13 mouse cellular contexts compared by ENCODE assay signal in the genomic region with DNA sequence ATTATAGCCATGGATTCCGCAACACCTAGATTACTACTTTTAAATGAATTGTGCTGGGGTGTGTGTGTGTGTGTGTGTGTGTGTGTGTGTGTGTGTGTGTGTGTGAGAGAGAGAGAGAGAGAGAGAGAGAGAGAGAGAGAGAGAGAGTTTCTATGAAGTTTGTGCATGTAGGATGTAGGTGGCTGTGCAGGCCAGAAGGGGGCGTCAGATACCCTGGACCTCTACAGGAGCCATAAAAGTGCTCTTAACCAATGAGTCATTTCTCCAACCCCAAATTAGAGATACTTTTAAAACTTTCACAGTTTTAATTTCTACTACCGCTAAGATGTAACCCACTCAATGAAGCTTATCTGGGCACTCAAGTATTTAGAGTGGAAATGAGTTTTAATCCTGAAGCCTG. TPM values are rescaled to one million over a fixed set of nuclear protein-coding genes. Genes with fewer than 3 reads are reported as not detected.
A peak's percentile ranks its signal among the peaks of the same experiment; 100 is the strongest.
DNase-seq lines count a peak whose midpoint lies in the region; ATAC-seq and TF ChIP-seq lines count a peak whose summit lies in the region.
"Had no signal": no experiment of that assay in that cellular context is flagged by ENCODE, and none has a peak within 500 bp of the region (broad histone marks: within the 10 kb centered on the region; RNA-seq: fewer than 3 reads in every experiment).

No protein-coding gene starts in this region.

- no peak overlapping the region for H3K9ac ChIP-seq in heart, adult 2 months (ENCODE audit: low read depth, low read length)
- no peak overlapping the region for H3K9ac ChIP-seq in lung, postnatal 0 days (replicated peaks; ENCODE audit: low read depth)
- H3K9ac ChIP-seq: forebrain, embryonic 13.5 days; heart, embryonic 13.5 days; neural tube, embryonic 12.5 days; stomach, embryonic 15.5 days had no signal

- H3K4me3 ChIP-seq in heart, adult 2 months: no peak overlapping the region
- H3K4me3 ChIP-seq in lung, postnatal 0 days (ENCODE audit: low read depth, low read length): no peak overlapping the region
- no peak overlapping the region for H3K4me3 ChIP-seq in myocyte
- H3K4me3 ChIP-seq: stomach, embryonic 15.5 days had no signal

- intact Hi-C loops in heart, adult 2 months (cut with DNase I): loop anchor here (1.0 to 10.0 kb wide), 7 partner anchors 42 to 606 kb away; a partner anchor contains a TSS
- intact Hi-C loops in heart, postnatal 14 days (cut with DNase I): loop anchor here (1.0 to 10.0 kb wide), 2 partner anchors 292 to 616 kb away; no protein-coding TSS in a partner anchor

- no peaks in the 10 kb centered on the region for H3K36me3 ChIP-seq in heart, adult 2 months (ENCODE audit: control insufficient read depth, insufficient read depth, low read length)
- H3K36me3 ChIP-seq in lung, postnatal 0 days (ENCODE audit: insufficient read depth, low read length): no peaks in the 10 kb centered on the region
- H3K36me3 ChIP-seq in myocyte (ENCODE audit: control insufficient read depth, insufficient read depth): no peaks in the 10 kb centered on the region
- H3K36me3 ChIP-seq: heart, embryonic 13.5 days; midbrain, embryonic 12.5 days; neural tube, embryonic 12.5 days; stomach, embryonic 15.5 days had no signal

- H3ac ChIP-seq in myocyte (ENCODE audit: control insufficient read depth, insufficient read length): no peak overlapping the region

- peaks cover 1% of the 10 kb centered on the region for H3K4me1 ChIP-seq in heart, adult 2 months (ENCODE audit: control insufficient read depth, insufficient read depth, low read length)
- H3K4me1 ChIP-seq in lung, postnatal 0 days (ENCODE audit: insufficient read depth, low read depth, low read length): no peaks in the 10 kb centered on the region; the same call in none of the 2 replicates

- no peak overlapping the region for H3K27ac ChIP-seq in heart, adult 2 months
- no peak overlapping the region for H3K27ac ChIP-seq in lung, postnatal 0 days (ENCODE audit: low read length)
- H3K27ac ChIP-seq: forebrain, embryonic 13.5 days; heart, embryonic 13.5 days; midbrain, embryonic 12.5 days; neural tube, embryonic 12.5 days; stomach, embryonic 15.5 days had no signal

- H3K4me2 ChIP-seq in lung, postnatal 0 days (replicated peaks; ENCODE audit: low read depth, low read length): no peak overlapping the region
- peak overlapping the region; percentile 68 for H3K4me2 ChIP-seq in myocyte (ENCODE audit: low read depth)

- TF ChIP-seq CTCF in heart, adult 2 months (IDR thresholded peaks at IDR 0.05): peak; percentile 19; the same call in 1 of the 2 replicates
- TF ChIP-seq CTCF in lung, postnatal 0 days (IDR thresholded peaks at IDR 0.05): peak; percentile 34

- H3K27me3 ChIP-seq in heart, adult 2 months (ENCODE audit: control insufficient read depth, insufficient read depth, low read length): no peaks in the 10 kb centered on the region
- H3K27me3 ChIP-seq in lung, postnatal 0 days (replicated peaks; ENCODE audit: insufficient read depth, low read length): no peaks in the 10 kb centered on the region
- H3K27me3 ChIP-seq in myocyte (ENCODE audit: control insufficient read depth, insufficient read depth, insufficient read length): no peaks in the 10 kb centered on the region
- H3K27me3 ChIP-seq: forebrain, embryonic 13.5 days; stomach, embryonic 15.5 days had no signal

- 69% methylated on average over 3 of the region's 3 CpGs for WGBS in heart, adult 2 months
- 68% methylated on average over 3 of the region's 3 CpGs for WGBS in lung, postnatal 0 days

- no peaks in the 10 kb centered on the region for H3K79me2 ChIP-seq in heart, adult 2 months (replicated peaks; ENCODE audit: control insufficient read depth, insufficient read depth, low read length)
- no peaks in the 10 kb centered on the region for H3K79me2 ChIP-seq in myocyte (ENCODE audit: control insufficient read depth, insufficient read depth)

- no peaks in the 10 kb centered on the region for H3K9me3 ChIP-seq in lung, postnatal 0 days (ENCODE audit: low read length)
- H3K9me3 ChIP-seq: forebrain, embryonic 13.5 days; heart, embryonic 13.5 days; midbrain, embryonic 12.5 days; neural tube, embryonic 12.5 days; stomach, embryonic 15.5 days had no signal

- DNase-seq in heart, adult 2 months: no peak
- no peak for DNase-seq in heart, postnatal 14 days
- no peak for DNase-seq in lung, postnatal 0 days (ENCODE audit: low spot score)
- DNase-seq in lung, postnatal 36 days: no peak
- peak; percentile 50 for DNase-seq in ES-CJ7 (ENCODE audit: low read depth, low spot score)
- DNase-seq in embryo, embryonic 10 days (ENCODE audit: low spot score): no peak
- no peak for DNase-seq in T-cell, adult 2 months (ENCODE audit: low spot score)

- no peak for TF ChIP-seq POLR2A in heart, adult 2 months (IDR thresholded peaks at IDR 0.05; ENCODE audit: insufficient read depth, low read depth, low read length)
- no peak for TF ChIP-seq POLR2A in myocyte (IDR thresholded peaks at IDR 0.05; ENCODE audit: insufficient read length, low read depth)

- no peak for TF ChIP-seq EP300 in heart, adult 2 months (IDR thresholded peaks at IDR 0.05; ENCODE audit: insufficient read depth, low read depth, low read length)
- no peak for TF ChIP-seq EP300 in lung, postnatal 0 days (IDR thresholded peaks at IDR 0.05)

- no peak for ATAC-seq in lung, postnatal 0 days

TF ChIP-seq in myocyte, 11 proteins besides CTCF, POLR2A, EP300 and RAD21:
- TF ChIP-seq MAX (IDR thresholded peaks at IDR 0.05; ENCODE audit: low read depth): no peak
- no peak for TF ChIP-seq MYOG (IDR thresholded peaks at IDR 0.05; ENCODE audit: control insufficient read depth in 1 of 3, insufficient read depth in 1 of 3, insufficient read length in 2 of 3, low read depth in 2 of 3)
- TF ChIP-seq CEBPB (IDR thresholded peaks at IDR 0.05; ENCODE audit: insufficient read depth, poor library complexity, severe bottlenecking): no peak
- TF ChIP-seq USF1 (IDR thresholded peaks at IDR 0.05; ENCODE audit: low read depth): no peak
- no peak for TF ChIP-seq POLR2AphosphoS2 (IDR thresholded peaks at IDR 0.05; ENCODE audit: insufficient read length, low read depth)
- no peak for TF ChIP-seq E2F4 (IDR thresholded peaks at IDR 0.05; ENCODE audit: insufficient read depth)
- no peak for TF ChIP-seq TCF12 (IDR thresholded peaks at IDR 0.05; ENCODE audit: insufficient read depth, poor library complexity, severe bottlenecking)
- no peak for TF ChIP-seq SRF (IDR thresholded peaks at IDR 0.05; ENCODE audit: control insufficient read depth, insufficient read length, low read depth)
- no peak for TF ChIP-seq TCF3 (IDR thresholded peaks at IDR 0.05; ENCODE audit: insufficient read length, low read depth)
- no peak for TF ChIP-seq MYOD1 (IDR thresholded peaks at IDR 0.05; ENCODE audit: control insufficient read depth in 1 of 3, insufficient read length in 2 of 3, low read depth in 2 of 3)
- TF ChIP-seq REST (IDR thresholded peaks at IDR 0.05; ENCODE audit: insufficient read depth, insufficient read length): no peak

RNA-seq across cellular contexts. Expression of a gene that starts 50.2 kb away (rescaled TPM):
- total RNA-seq in heart, adult 2 months (2021): 10 to 100 TPM; 31.1 to 64.6 TPM
- 21.2 and 27.9 TPM in 2 replicates for polyA plus RNA-seq in heart, adult 2 months (2012; rRNA removed)
- total RNA-seq in heart, postnatal 14 days (2021): 10 to 100 TPM; 48.8 to 62.5 TPM
- 14.9 and 27.1 TPM in 2 replicates for polyA plus RNA-seq in lung, postnatal 0 days (2015; fragmentation: Nextera tagmentation; extraction: Ambion mirVana)
- polyA plus RNA-seq in myocyte (2012; fragmentation: generic; extraction: Trizol): 120 TPM
